Mouse (Mus musculus) CH12.LX (cell line): ENCODE measurements around the gene Gm9817. TPM values are rescaled to one million over a fixed set of nuclear protein-coding genes. Genes with fewer than 3 reads are reported as not detected.

ENCODE experiments used
- DNase-seq: peaks from one replicate; pipeline ENCODE4 v3.0.0-alpha.2; 2013; ENCODE audit errors: extremely low read depth
- H3K27ac ChIP-seq: 2 replicates; pipeline ENCODE4 v1.5.1; 2012; ENCODE audit warnings: low read depth, mild to moderate bottlenecking, control low read depth, moderate library complexity; ENCODE audit not compliant: insufficient read depth
- H3K27me3 ChIP-seq: replicated peaks from 2 replicates; pipeline ENCODE3; 2012; ENCODE audit warnings: inconsistent platforms
- H3K36me3 ChIP-seq, 2 experiments: replicated peaks in 1 of 2; 2 replicates each; pipeline versions ENCODE3 to v1.6.1; 2012; ENCODE audit warnings: inconsistent platforms in 1 of 2, low read length in 1 of 2, mild to moderate bottlenecking in 1 of 2, mixed read lengths in 1 of 2, moderate library complexity in 1 of 2; ENCODE audit not compliant: control insufficient read depth in 1 of 2, insufficient read depth in 1 of 2
- H3K4me1 ChIP-seq, 2 experiments: 2 replicates each; pipeline ENCODE4 v1.6.1; 2012; ENCODE audit warnings: inconsistent platforms in 1 of 2, moderate library complexity in 1 of 2; ENCODE audit not compliant: insufficient read depth in 2 of 2, control insufficient read depth in 1 of 2
- H3K4me2 ChIP-seq: 2 replicates; pipeline ENCODE4 v1.6.1; 2012; ENCODE audit warnings: low read depth, mild to moderate bottlenecking, control low read depth; ENCODE audit not compliant: poor library complexity, insufficient read depth, severe bottlenecking
- H3K4me3 ChIP-seq, 3 experiments: fragments of 150-350 bp in 1 of 3; sonication (generic) in 1 of 3; replicated peaks in 1 of 3; 2 replicates each; pipeline versions ENCODE3 to v1.5.1; 2011 to 2012; ENCODE audit warnings: low read depth in 2 of 3, low read length in 2 of 3, mild to moderate bottlenecking in 2 of 3, moderate library complexity in 2 of 3, control low read depth in 1 of 3, improper control_type of control experiment in 1 of 3, inconsistent platforms in 1 of 3, mixed read lengths in 1 of 3; ENCODE audit not compliant: poor library complexity in 1 of 3
- H3K79me2 ChIP-seq: replicated peaks from 2 replicates; pipeline ENCODE4 v1.6.1; 2012; ENCODE audit warnings: mild to moderate bottlenecking, moderate library complexity; ENCODE audit not compliant: control insufficient read depth, poor library complexity, insufficient read depth, severe bottlenecking; ENCODE audit errors: extremely low read depth
- H3K9ac ChIP-seq: 2 replicates; pipeline ENCODE4 v1.6.1; 2012; ENCODE audit warnings: low read depth, mild to moderate bottlenecking, control low read depth, moderate library complexity; ENCODE audit not compliant: insufficient read depth
- H3K9me3 ChIP-seq: replicated peaks from 2 replicates; pipeline ENCODE3; 2012; ENCODE audit warnings: low read length, inconsistent platforms, mixed read lengths
- CHD1 ChIP-seq: IDR thresholded peaks from 2 replicates; pipeline ENCODE4 v1.6.1; 2012; ENCODE audit warnings: low read depth, low read length, improper control_type of control experiment, inconsistent platforms
- CHD2 ChIP-seq: IDR thresholded peaks from 2 replicates; pipeline ENCODE4 v1.6.1; 2011; ENCODE audit warnings: low read length, improper control_type of control experiment
- E2F4 ChIP-seq: IDR thresholded peaks from 2 replicates; pipeline ENCODE4 v1.6.1; 2011; ENCODE audit warnings: low read depth, low read length, improper control_type of control experiment; ENCODE audit not compliant: insufficient replicate concordance
- EP300 ChIP-seq: IDR thresholded peaks from 2 replicates; pipeline ENCODE4 v1.6.1; 2011; ENCODE audit warnings: low read length, improper control_type of control experiment
- JUN ChIP-seq: IDR thresholded peaks from 2 replicates; pipeline ENCODE4 v1.6.1; 2011; ENCODE audit warnings: low read depth, mild to moderate bottlenecking, low read length, improper control_type of control experiment, moderate library complexity; ENCODE audit not compliant: insufficient read depth
- JUND ChIP-seq: conservative IDR thresholded peaks from 2 replicates; pipeline ENCODE4 v1.6.1; 2011; ENCODE audit warnings: low read depth, low read length, improper control_type of control experiment
- MAFK ChIP-seq: IDR thresholded peaks from 2 replicates; pipeline ENCODE4 v1.6.1; 2011; ENCODE audit warnings: low read length, improper control_type of control experiment; ENCODE audit not compliant: insufficient replicate concordance
- MYC ChIP-seq: IDR thresholded peaks from 2 replicates; pipeline ENCODE4 v1.6.1; 2011; ENCODE audit warnings: low read depth, mild to moderate bottlenecking, improper control_type of control experiment, low read length
- POLR2AphosphoS2 ChIP-seq: IDR thresholded peaks from 2 replicates; pipeline ENCODE4 v1.6.1; 2011; ENCODE audit warnings: low read depth, low read length, improper control_type of control experiment
- RAD21 ChIP-seq: IDR thresholded peaks from 2 replicates; pipeline ENCODE4 v1.6.1; 2011; ENCODE audit warnings: low read depth, mild to moderate bottlenecking, low read length, improper control_type of control experiment, moderate library complexity
- RCOR1 ChIP-seq: conservative IDR thresholded peaks from 2 replicates; pipeline ENCODE4 v1.6.1; 2012; ENCODE audit warnings: low read depth, mild to moderate bottlenecking, inconsistent platforms, low read length, improper control_type of control experiment
- SIN3A ChIP-seq: IDR thresholded peaks from 2 replicates; pipeline ENCODE4 v1.6.1; 2012; ENCODE audit warnings: low read length, improper control_type of control experiment, inconsistent platforms
- TBP ChIP-seq: conservative IDR thresholded peaks from 2 replicates; pipeline ENCODE4 v1.6.1; 2011; ENCODE audit warnings: low read depth, low read length, improper control_type of control experiment
- TCF12 ChIP-seq: IDR thresholded peaks from 2 replicates; pipeline ENCODE4 v1.6.1; 2014; ENCODE audit warnings: low read depth, mild to moderate bottlenecking, inconsistent platforms, low read length, improper control_type of control experiment
- UBTF ChIP-seq: IDR thresholded peaks from 2 replicates; pipeline ENCODE4 v1.6.1; 2012; ENCODE audit warnings: low read depth, mild to moderate bottlenecking, inconsistent platforms, low read length, improper control_type of control experiment, moderate library complexity
- ZC3H11A ChIP-seq: IDR thresholded peaks from 2 replicates; pipeline ENCODE4 v1.6.1; 2012; ENCODE audit warnings: low read depth, mild to moderate bottlenecking, inconsistent platforms, low read length, improper control_type of control experiment
- ZKSCAN1 ChIP-seq: IDR thresholded peaks from 2 replicates; pipeline ENCODE4 v1.6.1; 2012; ENCODE audit warnings: low read depth, inconsistent platforms, low read length, improper control_type of control experiment, borderline replicate concordance
- ZMIZ1 ChIP-seq: IDR thresholded peaks from 2 replicates; pipeline ENCODE4 v1.6.1; 2012; ENCODE audit warnings: low read depth, mild to moderate bottlenecking, inconsistent platforms, low read length, improper control_type of control experiment
- dilution Hi-C: fragments of 300-500 bp; cut with MboI; formaldehyde crosslinking; loops from 2 replicates; pipeline ENCODE4 v1.14.3; 2020; ENCODE audit warnings: low sequenced_read_pairs; ENCODE audit not compliant: extremely low pct_unique_long_range_greater_than_20kb, extremely low pct_ligation_motif_present
- in situ Hi-C: fragments of 300-500 bp; cut with MboI; formaldehyde crosslinking; loops from 3 replicates; pipeline ENCODE4 v1.14.3; 2019; ENCODE audit warnings: low sequenced_read_pairs, low pct_ligation_motif_present, low pct_unique_long_range_greater_than_20kb, mixed read lengths
- polyA plus RNA-seq: library from polyadenylated mRNA; unstranded; fragments of >175 nt; gene quantifications from 2 replicates; pipeline ENCODE4 v1.2.1, GENCODE M21; 2012; ENCODE audit warnings: low read depth; ENCODE audit not compliant: insufficient read length
- total RNA-seq, 2 experiments: library from RNA; depleted of rRNA; stranded (reverse); fragments of 300-350 nt in 1 of 2; fragments of >200 nt in 1 of 2; gene quantifications; 2 replicates each; pipeline ENCODE4 v1.2.3; 2012 to 2014

The Gm9817 gene
- total and polyA plus RNA-seq, 3 experiments = not detected

DNA sequence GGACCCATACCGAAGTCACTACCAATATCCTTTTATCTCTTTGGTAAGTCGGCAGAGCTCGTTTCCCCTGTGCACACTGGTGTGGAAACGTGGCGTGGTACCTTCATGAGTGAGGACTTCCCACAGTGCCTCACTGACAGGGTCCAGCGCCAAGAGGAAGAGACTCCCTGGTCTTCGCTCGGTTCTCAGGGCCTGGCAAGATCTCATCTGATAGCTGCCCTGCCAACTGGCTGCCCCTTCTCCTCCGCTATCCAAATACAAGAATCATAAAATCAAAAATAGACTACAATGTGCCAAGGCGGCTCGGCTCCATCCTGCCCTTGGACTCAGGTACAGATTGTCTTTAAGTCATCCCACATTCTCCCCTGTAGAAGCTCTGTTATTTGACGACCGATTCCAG is 11.4 kb downstream of the Gm9817 start:
- dilution Hi-C loops (no loop called here), in situ Hi-C loops (no loop called here)
- Histone ChIP-seq H3K4me3 (no peak overlapping the region), H3K27me3 (no peaks in the 10 kb centered on the region), H3K4me2 (no peak overlapping the region), H3K9me3 (no peaks in the 10 kb centered on the region), H3K27ac (no peak overlapping the region), H3K4me1 (no peaks in the 10 kb centered on the region), H3K79me2 (no peaks in the 10 kb centered on the region), H3K36me3 (no peaks in the 10 kb centered on the region), H3K9ac (no peak overlapping the region)
- DNase-seq = no peak
- TF ChIP-seq RAD21 (no peak), MYC (no peak), MAFK (no peak), CHD1 (no peak), JUN (no peak), ZKSCAN1 (no peak), RCOR1 (no peak), CHD2 (no peak), JUND (no peak), TBP (no peak), EP300 (no peak), UBTF (no peak)

DNA sequence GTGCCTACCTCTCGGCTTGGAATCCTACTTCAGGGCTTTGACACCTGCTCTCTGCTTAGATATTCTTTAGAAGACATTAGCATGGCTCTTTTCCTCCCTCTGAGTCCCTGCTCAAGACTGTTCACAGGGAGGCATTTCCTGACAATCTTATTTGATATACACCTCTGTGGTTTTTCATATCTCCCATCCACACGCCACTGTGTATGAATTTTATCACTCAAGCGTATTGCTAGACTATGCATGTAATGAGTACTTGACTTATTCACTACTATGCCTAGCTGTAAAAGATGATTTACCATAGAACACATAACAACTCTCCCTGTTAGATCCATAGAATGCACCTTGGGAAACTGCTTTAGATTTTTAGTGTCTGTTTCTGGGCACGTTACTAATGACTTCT is 14.3 kb downstream of the Gm9817 start:
- TF ChIP-seq ZC3H11A (no peak), POLR2AphosphoS2 (no peak), EP300 (no peak), JUND (no peak), ZMIZ1 (no peak), TCF12 (no peak), E2F4 (no peak), UBTF (no peak), SIN3A (no peak)
- Histone ChIP-seq H3K9ac (no peak overlapping the region), H3K27me3 (no peaks in the 10 kb centered on the region), H3K27ac (no peak overlapping the region), H3K4me2 (no peak overlapping the region), H3K36me3 (no peaks in the 10 kb centered on the region), H3K4me3 (no peak overlapping the region), H3K9me3 (no peaks in the 10 kb centered on the region), H3K4me1 (no peaks in the 10 kb centered on the region), H3K79me2 (no peaks in the 10 kb centered on the region)
- dilution Hi-C loops (no loop called here), in situ Hi-C loops (no loop called here)
- no peak for DNase-seq
